Mouse (Mus musculus): ENCODE measurements around the gene Wnt2. TPM values are rescaled to one million over a fixed set of nuclear protein-coding genes. Genes with fewer than 3 reads are reported as not detected.

The Wnt2 gene
- polyA plus RNA-seq, 1 experiment from 2014 or later, result 0.21 TPM

Other genes with a start within 250 kb of the Wnt2 start
- gene Asz1, start 78.5 kb upstream of the Wnt2 start, polyA plus RNA-seq (2015; fragmentation: Nextera tagmentation; extraction: Ambion mirVana), result not detected in 2 replicates
- gene Cftr, start 140.1 kb upstream of the Wnt2 start, polyA plus RNA-seq (2015; fragmentation: Nextera tagmentation; extraction: Ambion mirVana), result 0.23 and 0.25 TPM in 2 replicates

Measured in hindbrain, embryonic 13.5 days (tissue).